Mouse (Mus musculus) ES-Bruce4 (cell line): ENCODE measurements at regions not wholly inside any gene's neighbourhood (a gene's known extent, or its start where the extent isn't known, plus 50 kb on each side); places are given as distances from the start of the nearest gene placed in this dataset.

Experiments
- CTCF ChIP-seq: IDR thresholded peaks from one replicate; pipeline ENCODE4 v1.8.1; 2011; ENCODE audit warnings: low read depth, low read length
- EP300 ChIP-seq: IDR thresholded peaks from 2 replicates; pipeline ENCODE4 v1.6.1; 2011; ENCODE audit warnings: low read depth, low read length; ENCODE audit not compliant: insufficient read depth

DNA sequence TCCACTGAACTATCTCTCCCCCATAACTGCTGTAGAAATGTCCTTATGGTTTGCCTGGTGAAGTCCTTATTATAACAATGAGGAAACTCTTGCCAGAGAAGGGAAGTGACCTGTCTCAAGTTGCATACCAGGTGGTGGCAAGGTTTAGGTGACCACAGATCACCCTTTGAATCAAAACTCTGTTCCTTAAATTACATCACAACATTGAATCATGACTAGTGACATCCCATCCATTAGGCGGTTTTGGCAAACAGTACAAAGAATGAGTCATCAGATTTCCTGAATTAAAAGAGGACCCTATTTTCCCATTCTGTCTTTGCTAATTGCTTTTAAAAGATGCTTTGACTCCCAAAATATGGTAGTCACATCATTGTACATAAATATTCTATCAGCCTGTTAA is 168.5 kb upstream of the Pgr start:
- TF ChIP-seq CTCF (no peak), EP300 (no peak)
